Mouse (Mus musculus): Measurements from ENCODE around the gene Xaf1.
"Not testable (repeated sequence)": the region's sequence is repeated elsewhere in the genome, so short reads cannot be mapped to it uniquely, and the experiment has no call there.

Gene Xaf1

GRCm38 (mm10) chr11:72311355-72312001, 10.0 kb downstream of the Xaf1 start:
- DNase-seq (ENCODE audit: low read depth, low spot score): no peak

- no peak for DNase-seq (ENCODE audit: low read depth, low spot score)
Observed at GRCm38 (mm10) chr11:72314151-72314895, 12.9 kb downstream of the Xaf1 start, which contains the start of gene Fbxo39. Fbxo39 (plus strand) TSS chr11:72314444.

DNA sequence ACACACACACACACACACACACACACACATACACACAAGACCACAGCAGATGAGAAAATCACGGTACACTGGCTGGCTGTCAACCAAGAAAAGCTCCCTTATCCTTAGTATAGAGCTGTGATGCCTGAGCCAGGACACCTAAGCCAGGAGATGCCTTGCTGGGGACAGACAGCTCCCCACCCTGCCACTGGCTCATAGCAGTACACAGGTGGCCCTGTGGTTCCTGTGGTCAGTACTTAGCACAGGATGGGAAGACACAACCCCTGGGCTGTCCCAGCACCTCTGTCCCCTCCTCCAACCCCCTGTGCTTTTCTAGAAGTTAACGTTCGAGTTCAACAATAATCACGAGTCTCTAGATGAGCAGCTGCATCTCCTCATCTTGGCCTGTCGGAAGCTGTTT, 16.6 kb downstream of the Xaf1 start:
- DNase-seq (ENCODE audit: low read depth, low spot score): no peak

- no peak for DNase-seq (ENCODE audit: low read depth, low spot score)
Observed at GRCm38 (mm10) chr11:72324431-72324830, 23.0 kb downstream of the Xaf1 start.

DNA sequence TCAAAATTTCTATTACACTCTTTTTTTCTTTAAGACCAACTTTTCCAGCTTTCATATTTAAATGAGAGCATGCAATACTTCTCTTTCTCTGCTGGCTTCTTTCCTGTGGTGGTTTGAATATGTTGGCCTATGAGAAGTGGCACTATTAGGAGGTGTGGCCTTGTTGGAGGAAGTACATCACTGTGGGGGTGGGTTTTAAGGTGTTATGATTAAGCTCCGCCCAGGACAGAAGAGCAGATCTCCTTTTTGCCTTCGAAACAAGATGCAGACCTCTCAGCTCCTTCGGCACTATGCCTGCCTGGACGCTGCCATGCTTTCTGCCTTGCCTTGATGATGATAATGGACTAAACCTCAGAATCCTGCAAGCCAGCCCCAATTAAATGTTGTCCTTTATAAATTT, 24.3 kb downstream of the Xaf1 start:
- DNase-seq (ENCODE audit: low read depth, low spot score): no peak

DNA sequence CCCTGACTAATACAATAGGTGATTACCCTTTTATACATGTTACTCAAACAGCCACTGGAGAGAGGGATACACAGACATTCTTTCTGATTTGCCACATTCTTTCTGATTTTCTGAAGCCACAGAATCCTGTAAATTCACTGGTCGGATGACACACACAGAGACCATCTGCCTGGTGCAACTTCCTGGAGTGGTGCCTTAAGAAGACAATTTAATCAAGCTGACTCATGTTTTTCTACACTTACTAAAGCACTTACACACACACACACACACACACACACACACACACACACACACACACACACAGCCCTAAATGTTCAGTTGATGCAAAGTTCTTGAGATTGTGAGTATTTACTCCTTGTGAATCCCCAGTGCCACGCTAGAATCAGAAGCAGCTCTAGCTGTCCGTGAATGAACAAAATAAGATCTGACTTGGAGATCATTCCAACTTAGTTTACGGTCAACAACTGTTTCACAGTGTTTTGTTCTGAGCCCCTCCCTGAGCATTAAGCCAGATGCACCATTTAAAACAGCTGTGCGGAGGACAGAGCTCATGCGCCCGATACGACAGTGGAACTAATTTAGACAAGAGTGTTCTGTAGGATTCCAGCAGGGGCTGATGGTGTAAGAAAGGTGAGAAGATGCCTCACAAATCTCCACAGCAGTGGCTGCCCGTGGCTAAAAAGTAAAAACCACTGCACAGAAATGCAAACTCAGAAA, 31.7 kb downstream of the Xaf1 start:
- DNase-seq (ENCODE audit: low read depth, low spot score): no peak

GRCm38 (mm10) chr11:72334653-72335052, 33.2 kb downstream of the Xaf1 start:
- no peak for DNase-seq (ENCODE audit: low read depth, low spot score)

- DNase-seq (ENCODE audit: low read depth, low spot score): no peak
Observed at GRCm38 (mm10) chr11:72336726-72337125, 35.3 kb downstream of the Xaf1 start.

DNA sequence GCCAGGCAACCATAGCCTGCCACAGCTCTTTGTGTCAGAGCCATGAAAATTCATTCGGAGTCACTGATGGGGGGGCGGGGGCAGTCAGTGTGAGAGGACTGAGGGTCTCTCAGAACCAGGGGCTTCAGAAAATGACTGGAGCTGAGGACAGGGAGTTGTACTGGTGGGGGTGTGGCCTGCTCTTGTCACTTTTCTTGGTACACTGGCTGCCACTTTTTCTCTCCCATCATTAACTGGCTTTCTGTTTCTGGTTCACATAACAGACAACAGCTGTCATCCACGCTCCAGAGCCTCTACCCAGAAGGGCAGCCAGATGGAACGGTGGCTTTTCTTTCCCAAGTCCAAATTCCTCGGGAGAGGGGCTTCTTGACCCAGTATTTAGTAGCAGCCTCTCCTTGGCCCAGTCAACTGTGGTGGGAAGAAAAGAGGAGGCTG, 37.0 kb downstream of the Xaf1 start:
- DNase-seq (ENCODE audit: low read depth, low spot score): no peak

DNA sequence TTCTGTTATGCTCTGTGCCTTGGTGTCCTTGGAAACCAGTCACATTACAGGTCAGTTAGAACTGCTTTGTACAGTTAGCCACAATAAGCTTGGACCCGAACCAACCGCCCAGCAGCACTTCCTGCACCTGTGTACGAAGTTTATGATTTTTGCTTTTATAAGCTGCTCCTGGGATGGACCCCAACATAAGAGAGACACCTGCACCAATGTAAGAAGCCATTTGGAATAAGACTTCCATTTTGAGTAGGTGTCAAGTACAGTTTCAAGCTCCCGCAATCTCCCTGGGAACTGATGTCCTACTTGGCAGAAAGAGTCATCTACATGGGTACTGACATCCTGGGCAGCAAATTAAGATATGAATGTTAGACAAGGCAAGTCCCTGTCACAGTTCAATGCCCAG, 38.3 kb downstream of the Xaf1 start:
- DNase-seq (ENCODE audit: low read depth, low spot score): no peak

DNA sequence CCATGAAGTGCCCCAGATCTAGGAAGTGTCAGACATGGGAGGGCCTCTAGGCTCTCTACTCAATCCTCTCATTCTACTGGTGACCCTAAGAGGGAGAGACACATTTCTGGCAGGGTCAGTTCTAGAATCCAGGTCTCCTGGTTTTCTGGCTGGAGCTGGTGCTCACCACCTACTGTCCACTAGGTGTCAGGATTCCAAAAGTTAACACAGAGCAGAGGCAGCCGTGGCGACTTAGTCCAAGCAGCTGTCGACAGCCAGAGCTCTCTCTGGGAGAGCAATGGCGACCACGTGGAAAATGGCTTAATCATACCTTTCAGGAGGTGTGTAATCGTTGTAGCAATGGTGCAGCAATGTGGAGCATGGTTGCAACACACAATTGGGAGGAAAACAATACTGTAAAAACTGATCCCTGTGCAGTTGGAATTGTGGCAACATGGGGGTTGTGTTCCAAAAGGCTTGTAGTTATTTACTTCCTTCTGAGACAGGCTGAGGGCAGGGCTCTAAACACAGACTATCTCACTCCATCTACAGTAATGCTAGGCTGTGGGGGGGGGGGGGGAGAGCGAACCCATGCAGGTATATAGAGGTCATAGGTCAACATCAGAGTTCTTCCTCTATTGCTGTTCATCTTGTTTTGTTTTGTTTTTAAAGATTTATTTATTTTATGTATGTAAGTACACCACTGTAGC, 41.3 kb downstream of the Xaf1 start:
- peak; percentile 74 for DNase-seq (ENCODE audit: low read depth, low spot score)

DNA sequence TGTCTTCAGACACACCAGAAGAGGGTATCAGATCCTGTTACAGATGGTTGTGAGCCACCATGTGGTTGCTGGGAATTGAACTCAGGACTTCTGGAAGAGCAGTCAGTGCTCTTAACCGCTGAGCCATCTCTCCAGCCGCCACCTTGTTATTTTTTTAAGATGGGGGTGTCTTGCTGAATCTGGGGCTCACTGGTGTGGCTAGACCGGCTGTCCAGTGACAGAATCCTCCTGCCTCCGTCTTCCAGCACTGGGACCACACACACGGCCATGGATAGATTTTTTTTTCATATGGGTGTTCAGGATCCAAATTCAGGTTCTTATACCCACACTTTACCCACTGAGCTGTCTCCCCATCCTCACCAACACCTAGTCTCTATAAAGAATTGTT, 41.8 kb downstream of the Xaf1 start:
- DNase-seq (ENCODE audit: low read depth, low spot score): not testable (repeated sequence)

DNA sequence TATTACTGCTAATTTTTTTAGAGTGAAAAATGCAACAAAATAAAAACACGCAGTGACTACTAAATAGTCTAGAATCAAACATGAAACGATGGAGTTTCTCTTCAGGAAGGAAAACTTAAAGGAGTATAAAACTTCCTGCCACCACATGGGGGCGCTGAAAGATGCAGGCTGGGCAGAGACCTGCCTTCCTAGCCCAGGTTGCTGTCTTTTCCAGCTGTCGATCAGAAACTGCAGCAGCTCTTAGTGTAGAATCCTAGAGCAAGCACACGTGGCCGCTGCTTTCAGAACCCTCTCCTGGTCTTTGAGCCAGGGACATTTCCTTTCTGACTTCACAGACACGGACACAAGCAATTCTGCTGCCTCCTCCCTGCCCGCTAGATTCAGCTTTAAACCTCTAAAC, 42.5 kb downstream of the Xaf1 start:
- peak; percentile 57 for DNase-seq (ENCODE audit: low read depth, low spot score)

DNA sequence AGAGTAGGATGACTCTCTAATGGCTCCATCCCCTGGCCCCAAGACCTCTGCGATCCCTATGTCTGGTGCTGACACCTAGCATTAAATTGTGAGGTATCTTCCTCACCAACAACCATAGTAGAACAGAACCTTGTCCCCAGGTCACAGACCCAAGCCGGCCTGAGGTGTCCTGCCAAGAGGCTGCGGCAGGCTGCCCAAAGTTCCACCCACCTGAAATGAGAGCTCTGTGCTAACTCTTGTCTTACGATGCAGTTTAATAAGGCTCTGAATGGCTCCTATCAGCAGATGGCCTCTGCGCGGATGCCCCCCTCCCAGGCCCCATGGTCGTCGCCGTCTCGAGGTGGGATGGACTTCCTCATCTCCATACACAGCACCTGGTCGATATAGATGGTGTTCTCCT, 43.1 kb downstream of the Xaf1 start:
- no peak for DNase-seq (ENCODE audit: low read depth, low spot score)

DNA sequence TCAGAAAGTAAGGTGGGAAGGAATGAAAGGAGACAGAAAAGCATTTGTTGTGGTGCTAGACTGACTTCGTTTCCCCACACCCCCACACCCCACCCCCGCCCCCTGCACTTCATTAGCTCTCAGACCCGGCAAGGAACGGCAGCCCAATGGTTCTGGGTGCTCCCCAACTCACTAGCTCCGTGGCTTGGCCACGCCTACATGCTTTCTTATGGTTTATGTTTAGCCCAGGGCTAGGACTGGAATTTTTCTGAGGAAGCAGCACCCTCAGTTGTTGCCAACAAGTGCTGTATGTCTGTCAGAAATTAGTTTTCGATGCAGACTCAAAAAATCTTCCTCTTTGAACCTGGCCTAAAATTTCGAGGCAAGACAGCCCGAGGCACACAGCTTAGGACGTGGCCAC, 47.1 kb downstream of the Xaf1 start:
- no peak for DNase-seq (ENCODE audit: low read depth, low spot score)

- no peak for DNase-seq (ENCODE audit: low read depth, low spot score)
Observed at GRCm38 (mm10) chr11:72349016-72349415, 47.6 kb downstream of the Xaf1 start.

DNA sequence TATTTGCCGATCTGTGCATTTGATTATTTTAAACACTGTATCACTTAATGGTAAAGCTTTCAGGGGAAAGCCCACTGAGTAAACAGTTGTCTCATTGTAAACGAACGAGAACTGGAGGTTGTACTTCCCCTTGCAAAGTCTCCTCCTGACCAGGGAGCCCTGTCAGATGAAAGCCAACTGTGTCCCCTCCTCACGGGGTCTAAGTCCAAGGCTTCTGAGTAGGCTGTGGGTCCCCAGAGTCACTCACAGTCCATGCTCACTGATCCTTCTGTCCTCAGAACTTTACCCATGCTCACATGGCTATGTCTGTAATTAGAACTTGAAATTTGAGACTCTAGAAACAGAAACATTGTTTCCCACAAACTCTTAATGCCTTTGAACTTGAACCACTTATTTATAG, 48.2 kb downstream of the Xaf1 start:
- DNase-seq (ENCODE audit: low read depth, low spot score): no peak

- no peak for DNase-seq (ENCODE audit: low read depth, low spot score)
Observed at GRCm38 (mm10) chr11:72352272-72352671, 50.8 kb downstream of the Xaf1 start.

- no peak for DNase-seq (ENCODE audit: low read depth, low spot score)
Observed at GRCm38 (mm10) chr11:72353186-72353585, 51.8 kb downstream of the Xaf1 start.

DNA sequence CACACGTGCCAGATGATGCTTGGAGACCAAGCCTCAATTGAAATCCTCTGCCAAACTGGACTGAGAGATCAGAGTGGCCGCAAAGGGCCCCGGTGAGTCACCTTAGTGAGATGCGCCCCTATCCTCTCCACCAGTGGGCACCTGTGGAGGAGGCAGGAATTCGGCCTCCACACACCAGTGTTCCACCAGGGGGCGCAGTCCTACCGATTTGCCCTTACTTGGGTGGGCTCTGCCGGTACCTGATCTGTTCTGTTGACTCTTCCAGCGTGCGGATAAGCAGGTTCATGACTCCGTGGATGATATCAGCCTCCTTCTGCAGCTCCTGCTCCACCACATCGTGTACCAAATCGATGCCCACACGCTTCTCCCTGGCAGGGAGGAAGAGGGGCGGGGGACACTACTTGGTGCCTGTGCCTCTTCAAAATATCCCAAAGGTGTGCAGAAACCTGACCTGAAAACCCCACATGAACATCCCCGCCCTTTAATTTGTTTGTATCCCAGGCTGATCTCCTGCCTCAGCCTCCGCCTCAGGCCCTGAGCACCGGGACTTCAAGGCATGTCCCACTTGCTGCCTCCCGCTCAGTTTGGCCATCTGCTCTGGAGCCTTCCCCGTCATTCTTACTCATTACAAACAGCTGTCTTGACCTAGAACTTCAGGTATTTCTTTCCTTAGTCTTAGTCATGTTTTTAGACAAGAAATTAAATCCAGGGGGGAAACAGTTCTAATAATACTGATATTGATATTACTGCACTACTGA, 53.7 kb downstream of the Xaf1 start:
- DNase-seq (ENCODE audit: low read depth, low spot score): peak; percentile 71
